Mouse (Mus musculus) brain, embryonic 14.5 days (tissue): ENCODE results near the gene Lrr1.

Experiments used
- CTCF ChIP-seq: fragments of 200-500 bp; IDR thresholded peaks from 2 replicates; pipeline ENCODE4 v1.5.1; 2012; ENCODE audit warnings: inconsistent platforms, mild to moderate bottlenecking, moderate library complexity, borderline replicate concordance; ENCODE audit not compliant: insufficient read depth, insufficient read length; ENCODE audit errors: extremely low read depth
- POLR2A ChIP-seq: fragments of 200-500 bp; IDR thresholded peaks from 2 replicates; pipeline ENCODE4 v1.6.1; 2012; ENCODE audit warnings: mild to moderate bottlenecking, inconsistent platforms, borderline replicate concordance; ENCODE audit not compliant: poor library complexity, insufficient read depth, insufficient read length, severe bottlenecking; ENCODE audit errors: extremely low read depth

- TF ChIP-seq CTCF: no peak
- TF ChIP-seq POLR2A: no peak
These were observed 21.9 kb downstream of the Lrr1 start for GRCm38 (mm10) chr12:69190522-69190921.
